Mouse (Mus musculus) olfactory bulb, adult 2 months (tissue): Measurements from ENCODE around the gene Acsbg1. TPM values are rescaled to one million over a fixed set of nuclear protein-coding genes. Genes with fewer than 3 reads are reported as not detected.
A peak's percentile ranks its signal among the peaks of the same experiment; 100 is the strongest.

Experiments used
- H3K27ac ChIP-seq: fragments of 200-500 bp; 2 replicates; pipeline ENCODE4 v1.5.1; 2012; ENCODE audit warnings: low read depth, low read length; ENCODE audit not compliant: insufficient read depth
- H3K4me1 ChIP-seq: fragments of 200-500 bp; 2 replicates; pipeline ENCODE4 v1.6.1; 2012; ENCODE audit warnings: low read length; ENCODE audit not compliant: control insufficient read depth, insufficient read depth
- H3K4me3 ChIP-seq: fragments of 200-500 bp; 2 replicates; pipeline ENCODE4 v1.5.1; 2012; ENCODE audit warnings: mild to moderate bottlenecking, low read depth, low read length, moderate library complexity; ENCODE audit not compliant: insufficient read depth
- CTCF ChIP-seq: fragments of 200-500 bp; IDR thresholded peaks from 2 replicates; pipeline ENCODE4 v1.5.1; 2012; ENCODE audit warnings: low read depth, mild to moderate bottlenecking, low read length, moderate library complexity; ENCODE audit not compliant: insufficient read depth
- POLR2A ChIP-seq: fragments of 200-500 bp; IDR thresholded peaks from 2 replicates; pipeline ENCODE4 v1.6.1; 2012; ENCODE audit warnings: mild to moderate bottlenecking, low read depth, low read length, moderate library complexity; ENCODE audit not compliant: insufficient read depth
- WGBS: fragments of 180-500 bp; shearing (Covaris S2); methylation state at CpG from one replicate; pipeline ENCODE4 v1.1.7; 2018; 5-methylcytosine and 5-hydroxymethylcytosine counted together
- polyA plus RNA-seq: library from polyadenylated mRNA; stranded (reverse); fragments of >200 nt; gene quantifications from 2 replicates; pipeline ENCODE4 v1.2.4, GENCODE M21; 2012; ENCODE audit warnings: low replicate concordance; ENCODE audit not compliant: missing spikeins, insufficient read depth, insufficient read length

The Acsbg1 gene
- polyA plus RNA-seq, 1 experiment = 141 TPM

DNA sequence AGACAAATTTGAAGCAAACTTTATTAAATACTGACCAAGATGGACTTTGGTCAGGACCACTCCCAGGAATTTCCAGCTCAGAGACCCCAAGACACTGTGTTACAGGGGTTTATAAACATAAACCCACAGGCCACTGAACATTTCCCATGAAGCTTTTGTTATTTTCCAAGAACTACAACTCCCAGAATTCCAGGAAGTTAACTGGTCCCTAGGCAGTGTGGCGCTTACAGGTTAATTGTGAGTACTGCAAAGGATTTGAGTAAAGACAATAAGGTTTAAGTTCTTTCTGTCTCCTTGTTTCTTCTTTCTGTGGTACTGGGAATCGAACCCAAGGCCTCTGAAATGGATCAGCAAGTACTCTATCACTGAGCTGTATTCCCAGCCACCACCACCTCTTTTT is 92.9 kb downstream of the Acsbg1 start:
- Histone ChIP-seq H3K4me3 (no peak overlapping the region), H3K4me1 (no peaks in the 10 kb centered on the region), H3K27ac (no peak overlapping the region)
- 35% methylated on average over 2 of the region's 2 CpGs for WGBS
- TF ChIP-seq POLR2A (no peak), CTCF (no peak)

DNA sequence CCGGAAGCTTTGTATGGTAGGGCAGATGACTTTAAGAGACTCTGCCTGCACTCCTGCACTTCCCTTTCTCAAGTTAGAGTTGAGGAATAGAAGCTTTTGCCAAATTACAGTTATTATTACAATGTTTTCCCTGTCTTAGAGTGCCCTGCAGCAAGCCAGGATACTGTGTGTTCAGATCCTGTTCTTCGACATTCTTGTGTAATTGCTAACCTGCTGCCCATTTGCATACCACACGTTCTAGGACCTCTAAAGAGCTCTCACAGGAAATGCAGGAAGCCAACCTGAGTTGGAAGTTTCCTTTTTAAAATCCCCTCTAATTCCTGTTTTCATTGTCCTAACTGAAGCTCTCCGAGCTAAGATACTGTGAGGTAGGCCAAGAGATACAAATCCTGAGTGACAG is 94.7 kb downstream of the Acsbg1 start:
- no peaks in the 10 kb centered on the region for H3K4me1 ChIP-seq
- H3K4me3 ChIP-seq = no peak overlapping the region
- 75% methylated on average over 4 of the region's 4 CpGs for WGBS
- H3K27ac ChIP-seq = no peak overlapping the region
- TF ChIP-seq CTCF = no peak

DNA sequence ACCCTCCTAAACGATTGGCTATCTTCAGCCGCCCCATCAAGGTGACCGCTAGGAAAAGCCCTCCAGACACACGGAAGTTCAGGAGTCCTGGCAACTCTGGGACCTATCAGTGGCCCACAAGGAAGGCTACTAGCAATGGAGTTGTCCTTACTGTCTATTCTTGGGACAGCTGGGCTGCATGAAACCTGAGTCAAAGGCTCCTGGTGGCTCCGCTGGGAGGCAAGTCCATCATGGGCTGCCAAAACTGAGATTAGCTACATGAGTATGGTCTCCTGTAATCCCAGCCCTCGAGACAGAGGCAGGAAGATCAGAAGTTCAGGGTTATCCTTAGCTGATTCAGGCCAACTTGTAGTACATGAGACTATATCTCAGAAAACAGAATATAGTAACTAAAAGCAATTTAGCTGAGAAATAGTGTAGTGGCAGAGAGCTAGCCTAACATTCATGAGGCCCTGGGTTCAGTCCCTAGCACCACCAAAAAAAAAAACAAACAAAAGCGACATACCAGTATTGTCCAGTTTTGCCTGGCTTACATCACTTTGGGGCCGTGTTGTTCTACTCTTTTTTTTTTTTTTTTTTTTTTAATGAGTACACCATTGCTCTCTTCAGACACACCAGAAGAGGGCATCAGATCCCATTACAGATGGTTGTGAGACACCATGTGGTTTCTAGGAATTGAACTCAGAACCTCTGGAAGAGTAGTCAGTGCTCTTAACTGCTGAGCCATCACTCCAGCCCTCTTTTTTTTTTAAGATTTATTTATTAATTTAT is 100.7 kb downstream of the Acsbg1 start:
- Histone ChIP-seq H3K4me3 (no peak overlapping the region), H3K4me1 (peaks cover 7% of the 10 kb centered on the region; the same call in 1 of the 2 replicates), H3K27ac (no peak overlapping the region)
- TF ChIP-seq CTCF = no peak
- TF ChIP-seq POLR2A = no peak
- 90% methylated on average over 8 of the region's 8 CpGs for WGBS

DNA sequence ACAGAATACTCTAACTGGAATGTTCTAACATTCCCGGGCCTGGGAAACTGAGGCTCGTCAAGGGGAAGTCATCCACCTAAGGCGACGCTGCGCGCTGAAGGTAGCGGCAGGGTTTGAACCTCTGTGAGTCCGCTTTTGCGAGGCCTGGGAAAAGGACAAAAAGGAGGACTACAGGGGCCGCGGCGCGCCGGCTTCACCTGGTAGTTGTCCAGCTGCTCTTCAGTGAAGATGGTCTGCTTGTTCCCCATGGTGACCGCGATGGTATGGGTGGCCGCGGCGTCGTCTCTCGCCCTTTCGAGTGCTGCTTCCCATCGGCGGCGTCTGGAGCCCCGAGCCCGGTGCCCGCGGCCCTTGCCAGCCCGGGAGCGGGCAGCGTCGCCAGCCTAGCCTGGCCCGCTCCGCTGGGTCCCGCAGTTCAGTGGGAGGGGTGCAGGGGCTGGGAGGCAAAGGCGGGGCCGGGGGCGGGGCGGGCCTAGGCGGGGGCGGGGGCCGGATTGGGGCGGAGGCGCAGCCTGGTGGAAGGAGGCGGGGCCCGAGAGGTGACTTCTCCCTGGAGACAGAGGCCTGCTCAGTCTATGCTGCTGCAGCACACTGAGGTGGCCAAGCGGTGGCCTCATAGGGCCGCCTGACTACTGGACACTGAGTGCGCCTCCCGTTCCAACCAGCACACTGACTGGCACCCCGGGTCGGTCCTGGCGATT is 101.7 kb downstream of the Acsbg1 start, which contains the start of gene Cib2:
Gene Cib2, minus strand, starts transcription at position 448 of the 701 bp plus-strand sequence.
- no peak for TF ChIP-seq CTCF
- TF ChIP-seq POLR2A = no peak; the same call in 1 of the 2 replicates
- 4% methylated on average over 54 of the region's 54 CpGs for WGBS
- Histone ChIP-seq H3K27ac (no peak within 1 kb of the TSS), H3K4me1 (peaks cover 7% of the 10 kb centered on the region; the same call in 1 of the 2 replicates), H3K4me3 (peak within 1 kb of the TSS; percentile 50)

DNA sequence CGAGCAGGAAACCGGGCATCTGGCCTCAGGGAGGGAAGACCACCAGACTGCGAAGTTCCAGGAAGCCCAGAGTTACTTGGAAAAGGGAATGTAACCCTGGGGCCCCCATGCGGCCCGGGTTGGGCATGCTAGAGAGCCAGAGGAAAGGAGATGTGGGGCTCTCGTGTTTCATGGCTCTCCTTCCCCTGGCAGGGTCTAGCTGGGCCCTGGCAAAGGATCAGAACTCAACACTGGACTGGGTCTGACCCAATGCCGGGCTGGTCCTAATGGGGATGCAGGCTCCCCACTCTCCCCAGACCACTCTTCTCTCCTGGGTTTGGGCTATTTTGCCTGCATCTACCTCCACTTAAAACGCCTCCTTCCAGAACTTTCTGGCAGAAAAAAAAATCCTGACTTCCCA is 102.9 kb downstream of the Acsbg1 start:
- 89% methylated on average over 8 of the region's 8 CpGs for WGBS
- Histone ChIP-seq H3K4me3 (no peak overlapping the region), H3K27ac (no peak overlapping the region), H3K4me1 (peaks cover 7% of the 10 kb centered on the region; the same call in 1 of the 2 replicates)
- TF ChIP-seq CTCF (no peak), POLR2A (no peak)

- Histone ChIP-seq H3K4me1 (peaks cover 5% of the 10 kb centered on the region; the same call in 1 of the 2 replicates), H3K27ac (no peak overlapping the region), H3K4me3 (no peak overlapping the region)
- no peak for TF ChIP-seq POLR2A
- no peak for TF ChIP-seq CTCF
- WGBS = 73% methylated on average over 2 of the region's 2 CpGs
Observed at GRCm38 (mm10) chr9:54555044-54555443, 106.6 kb downstream of the Acsbg1 start.

Other genes with a start within 250 kb of the Acsbg1 start
- gene Dmxl2, start 160.2 kb downstream of the Acsbg1 start, polyA plus RNA-seq = not detected in 2 replicates
- gene Sh2d7, start 122.9 kb downstream of the Acsbg1 start, polyA plus RNA-seq = not detected in 2 replicates
- gene Cib2, start 101.7 kb downstream of the Acsbg1 start, polyA plus RNA-seq = not detected in 2 replicates
- gene Idh3a, start 75.5 kb downstream of the Acsbg1 start, polyA plus RNA-seq = not detected in 2 replicates
- not detected in 2 replicates for gene Dnaja4, start 37.0 kb upstream of the Acsbg1 start, polyA plus RNA-seq
- gene Wdr61, start 72.6 kb upstream of the Acsbg1 start, polyA plus RNA-seq = not detected in 2 replicates
- gene Crabp1, start 102.9 kb upstream of the Acsbg1 start, polyA plus RNA-seq = not detected in 2 replicates
- gene Ireb2, start 201.9 kb upstream of the Acsbg1 start, polyA plus RNA-seq = not detected in 2 replicates